Mouse (Mus musculus): ENCODE measurements around the gene Nfkbia.

Gene Nfkbia

GRCm38 (mm10) chr12:55482732-55483131 lies 9.7 kb downstream of the Nfkbia start:
- no peak for TF ChIP-seq GATA4 (IDR thresholded peaks at IDR 0.05; ENCODE audit: insufficient replicate concordance, low read length)

GRCm38 (mm10) chr12:55481739-55482138 lies 10.7 kb downstream of the Nfkbia start:
- TF ChIP-seq GATA4 (IDR thresholded peaks at IDR 0.05; ENCODE audit: insufficient replicate concordance, low read length), result no peak

GRCm38 (mm10) chr12:55480471-55481153 lies 11.8 kb downstream of the Nfkbia start:
- no peak for TF ChIP-seq GATA4 (IDR thresholded peaks at IDR 0.05; ENCODE audit: insufficient replicate concordance, low read length)

GRCm38 (mm10) chr12:55478901-55479300 lies 13.5 kb downstream of the Nfkbia start:
- no peak for TF ChIP-seq GATA4 (IDR thresholded peaks at IDR 0.05; ENCODE audit: insufficient replicate concordance, low read length)

GRCm38 (mm10) chr12:55474209-55474583 lies 18.3 kb downstream of the Nfkbia start:
- TF ChIP-seq GATA4 (IDR thresholded peaks at IDR 0.05; ENCODE audit: insufficient replicate concordance, low read length), result no peak

- peak; percentile 67 for TF ChIP-seq GATA4 (IDR thresholded peaks at IDR 0.05; ENCODE audit: insufficient replicate concordance, low read length)
Observed at GRCm38 (mm10) chr12:55473250-55474208, 18.9 kb downstream of the Nfkbia start.

GRCm38 (mm10) chr12:55471344-55471743 lies 21.1 kb downstream of the Nfkbia start:
- TF ChIP-seq GATA4 (IDR thresholded peaks at IDR 0.05; ENCODE audit: insufficient replicate concordance, low read length), result no peak

- no peak for TF ChIP-seq GATA4 (IDR thresholded peaks at IDR 0.05; ENCODE audit: insufficient replicate concordance, low read length)
Observed at GRCm38 (mm10) chr12:55470442-55470841, 22.0 kb downstream of the Nfkbia start.

GRCm38 (mm10) chr12:55467331-55468180 lies 24.9 kb downstream of the Nfkbia start:
- 0 out of 2 replicates have a peak, but pooled peaks have one; percentile 8 for TF ChIP-seq GATA4 (IDR thresholded peaks at IDR 0.05; ENCODE audit: insufficient replicate concordance, low read length)

GRCm38 (mm10) chr12:55466816-55467215 lies 25.6 kb downstream of the Nfkbia start:
- TF ChIP-seq GATA4 (IDR thresholded peaks at IDR 0.05; ENCODE audit: insufficient replicate concordance, low read length), result no peak

- TF ChIP-seq GATA4 (IDR thresholded peaks at IDR 0.05; ENCODE audit: insufficient replicate concordance, low read length), result no peak
Observed at GRCm38 (mm10) chr12:55466088-55466701, 26.3 kb downstream of the Nfkbia start.

- TF ChIP-seq GATA4 (IDR thresholded peaks at IDR 0.05; ENCODE audit: insufficient replicate concordance, low read length), result no peak
Observed at GRCm38 (mm10) chr12:55465401-55465983, 27.0 kb downstream of the Nfkbia start.

GRCm38 (mm10) chr12:55464846-55465361 lies 27.5 kb downstream of the Nfkbia start:
- TF ChIP-seq GATA4 (IDR thresholded peaks at IDR 0.05; ENCODE audit: insufficient replicate concordance, low read length), result no peak

Data from liver, adult (tissue).